Mouse (Mus musculus) liver, embryonic 14.5 days (tissue): Measurements from ENCODE around the gene Slc46a2. TPM values are rescaled to one million over a fixed set of nuclear protein-coding genes. Genes with fewer than 3 reads are reported as not detected.

Experiments used
- ATAC-seq: fragments of 200-750 bp; cut with Nextera tagmentation; 2 replicates; pipeline ENCODE4 v1.8.0; 2017; ENCODE audit warnings: moderate number of reproducible peaks, mild to moderate bottlenecking, moderate library complexity; ENCODE audit not compliant: insufficient read depth
- DNase-seq, 3 experiments: peaks; one replicate each; pipeline ENCODE4 v3.0.0-alpha.2; 2012 to 2013; ENCODE audit warnings: low read depth in 3 of 3, low spot score in 3 of 3
- H3K27ac ChIP-seq: fragments of 300-500 bp; sonication (generic); 2 replicates; pipeline ENCODE4 v1.5.1; 2014; ENCODE audit warnings: moderate library complexity, mild to moderate bottlenecking, control low read depth, inconsistent platforms
- H3K27me3 ChIP-seq: fragments of 300-500 bp; sonication (generic); 2 replicates; pipeline ENCODE4 v1.6.1; 2014; ENCODE audit warnings: mild to moderate bottlenecking, low read length, moderate library complexity; ENCODE audit not compliant: control insufficient read depth, insufficient read depth
- H3K36me3 ChIP-seq: fragments of 300-500 bp; sonication (generic); replicated peaks from 2 replicates; pipeline ENCODE4 v1.6.1; 2014; ENCODE audit warnings: low read depth; ENCODE audit not compliant: control insufficient read depth, insufficient read depth
- H3K4me1 ChIP-seq, 2 experiments: fragments of 200-500 bp in 1 of 2; fragments of 300-500 bp in 1 of 2; sonication (generic) in 1 of 2; replicated peaks; 2 replicates each; pipeline ENCODE4 v1.6.1; 2012 to 2014; ENCODE audit warnings: antibody characterized with exemption in 1 of 2, inconsistent platforms in 1 of 2, low read length in 1 of 2; ENCODE audit not compliant: control insufficient read depth in 2 of 2, insufficient read depth in 2 of 2
- H3K4me2 ChIP-seq: fragments of 300-500 bp; sonication (generic); 2 replicates; pipeline ENCODE4 v1.6.1; 2014; ENCODE audit warnings: low read depth, mild to moderate bottlenecking, control low read depth, moderate library complexity
- H3K4me3 ChIP-seq, 2 experiments: fragments of 200-500 bp in 1 of 2; fragments of 300-500 bp in 1 of 2; sonication (generic) in 1 of 2; 2 replicates each; pipeline ENCODE4 v1.5.1; 2012 to 2014; ENCODE audit warnings: low read depth in 2 of 2, low read length in 2 of 2, mild to moderate bottlenecking in 2 of 2, control low read depth in 1 of 2, inconsistent platforms in 1 of 2, moderate library complexity in 1 of 2; ENCODE audit not compliant: insufficient read depth in 1 of 2
- H3K9ac ChIP-seq: fragments of 300-500 bp; sonication (generic); replicated peaks from 2 replicates; pipeline ENCODE4 v1.6.1; 2014; ENCODE audit warnings: mild to moderate bottlenecking, control low read depth, moderate library complexity
- H3K9me3 ChIP-seq: fragments of 300-500 bp; sonication (generic); 2 replicates; pipeline ENCODE4 v1.6.1; 2016; ENCODE audit warnings: low read length, mixed read lengths; ENCODE audit not compliant: control insufficient read depth
- CTCF ChIP-seq: IDR thresholded peaks from 2 replicates; pipeline ENCODE4 v1.5.1; 2016; ENCODE audit warnings: antibody characterized with exemption, low read depth, control low read depth
- EP300 ChIP-seq: IDR thresholded peaks from 2 replicates; pipeline ENCODE4 v1.6.1; 2016; ENCODE audit warnings: antibody characterized with exemption, low read depth
- WGBS: fragments of 180-500 bp; shearing (Covaris S2); extraction: QIAGEN DNeasy Blood & Tissue Kit; methylation state at CpG from one replicate; pipeline ENCODE4 v1.1.7; 2014; ENCODE audit not compliant: insufficient replicate concordance; 5-methylcytosine and 5-hydroxymethylcytosine counted together
- polyA plus RNA-seq, 2 experiments: library from polyadenylated mRNA; depleted of rRNA in 1 of 2; stranded (reverse) in 1 of 2; unstranded in 1 of 2; fragments of >200 nt; fragmentation: Nextera tagmentation in 1 of 2; extraction: Ambion mirVana in 1 of 2; gene quantifications; 2 replicates each; pipeline versions ENCODE4 v1.2.1 to v1.2.3; 2012 to 2014

Gene Slc46a2
- polyA plus RNA-seq, 2 experiments: not detected

- no peak for ATAC-seq
- WGBS: 30% methylated on average over 6 of the region's 6 CpGs
- no peaks in the 10 kb centered on the region for H3K36me3 ChIP-seq
Observed at GRCm38 (mm10) chr4:59932505-59933281, 17.8 kb upstream of the Slc46a2 start.

GRCm38 (mm10) chr4:59928347-59928746 lies 13.5 kb upstream of the Slc46a2 start:
- H3K4me2 ChIP-seq: no peak overlapping the region
- H3K9me3 ChIP-seq: no peaks in the 10 kb centered on the region
- H3K4me3 ChIP-seq: no peak overlapping the region
- no peaks in the 10 kb centered on the region for H3K4me1 ChIP-seq
- H3K36me3 ChIP-seq: no peaks in the 10 kb centered on the region
- DNase-seq (peak; percentile 41 to 53 (median 52)), ATAC-seq (no peak)
- no peak overlapping the region for H3K9ac ChIP-seq
- TF ChIP-seq CTCF (peak; percentile 78), EP300 (no peak)
- H3K27ac ChIP-seq: no peak overlapping the region
- no peaks in the 10 kb centered on the region for H3K27me3 ChIP-seq
- 4% methylated on average over 6 of the region's 6 CpGs for WGBS

More at GRCm38 (mm10) chr4:59932505-59933281, 17.8 kb upstream of the Slc46a2 start:
- Histone ChIP-seq H3K4me2 (no peak overlapping the region), H3K27ac (no peak overlapping the region), H3K4me1 (no peaks in the 10 kb centered on the region), H3K4me3 (no peak overlapping the region), H3K9ac (no peak overlapping the region), H3K9me3 (no peaks in the 10 kb centered on the region), H3K27me3 (no peaks in the 10 kb centered on the region)
- TF ChIP-seq CTCF: peak; percentile 25; the same call in 1 of the 2 replicates
- no peak for TF ChIP-seq EP300
- no peak for DNase-seq

DNA sequence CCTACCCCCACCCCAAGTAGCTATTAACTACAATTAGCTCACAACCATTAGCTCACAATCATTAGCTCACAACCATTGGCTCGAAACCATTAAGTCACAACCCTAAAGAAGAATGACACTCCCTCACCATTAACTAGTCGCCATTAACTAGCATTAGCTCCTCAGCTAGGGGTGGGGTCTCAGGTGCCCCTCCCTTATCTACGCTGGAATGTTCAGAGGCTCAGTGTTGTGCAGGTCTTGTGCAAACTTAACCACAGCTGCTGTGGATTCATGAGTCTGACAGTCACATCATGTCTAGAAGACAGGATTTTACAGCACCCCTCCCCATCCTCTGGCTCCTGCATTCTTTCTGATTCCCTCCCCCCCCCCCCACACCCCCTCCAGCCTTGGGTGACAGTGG lies 12.8 kb upstream of the Slc46a2 start:
- Histone ChIP-seq H3K27ac (no peak overlapping the region), H3K4me1 (no peaks in the 10 kb centered on the region), H3K9me3 (no peaks in the 10 kb centered on the region), H3K27me3 (no peaks in the 10 kb centered on the region), H3K36me3 (no peaks in the 10 kb centered on the region), H3K9ac (no peak overlapping the region), H3K4me2 (no peak overlapping the region), H3K4me3 (no peak overlapping the region)
- ATAC-seq: no peak
- TF ChIP-seq CTCF (no peak), EP300 (no peak)
- 53% methylated on average over 3 of the region's 3 CpGs for WGBS
- no peak for DNase-seq

GRCm38 (mm10) chr4:59925082-59925481 lies 10.2 kb upstream of the Slc46a2 start:
- ATAC-seq: no peak
- Histone ChIP-seq H3K9ac (no peak overlapping the region), H3K4me1 (no peaks in the 10 kb centered on the region), H3K4me3 (no peak overlapping the region), H3K4me2 (no peak overlapping the region), H3K27me3 (no peaks in the 10 kb centered on the region), H3K27ac (no peak overlapping the region), H3K36me3 (no peaks in the 10 kb centered on the region), H3K9me3 (no peaks in the 10 kb centered on the region)
- no peak for DNase-seq
- WGBS: 70% methylated on average over 9 of the region's 9 CpGs
- TF ChIP-seq CTCF: no peak
- no peak for TF ChIP-seq EP300

DNA sequence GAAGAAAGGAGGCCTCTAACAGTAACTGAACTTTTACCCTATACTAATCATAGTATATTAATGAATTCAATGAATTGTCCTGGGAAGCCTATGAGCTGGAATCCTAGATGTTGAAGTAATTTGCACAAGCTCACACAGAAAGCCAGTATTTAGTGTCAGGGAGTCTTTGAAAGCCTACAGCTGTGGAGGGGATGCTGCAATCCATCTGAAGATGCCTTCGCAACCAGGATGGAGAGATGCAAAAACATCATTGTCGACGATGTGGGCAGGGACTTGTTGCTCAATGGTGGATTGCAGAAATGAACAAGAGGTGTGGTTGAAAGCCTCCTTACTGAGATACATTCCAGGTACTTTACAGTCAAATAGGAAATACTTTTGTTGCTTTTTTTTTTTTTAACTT lies 3.1 kb upstream of the Slc46a2 start:
- H3K9ac ChIP-seq: no peak overlapping the region
- no peaks in the 10 kb centered on the region for H3K36me3 ChIP-seq
- WGBS: 68% methylated on average over 3 of the region's 3 CpGs
- ATAC-seq (no peak), DNase-seq (no peak)
- H3K4me2 ChIP-seq: no peak overlapping the region
- H3K4me3 ChIP-seq: no peak overlapping the region
- no peaks in the 10 kb centered on the region for H3K4me1 ChIP-seq
- TF ChIP-seq EP300 (no peak), CTCF (no peak)
- H3K27me3 ChIP-seq: peaks cover 6% of the 10 kb centered on the region
- H3K27ac ChIP-seq: no peak overlapping the region
- H3K9me3 ChIP-seq: no peaks in the 10 kb centered on the region
